Mouse (Mus musculus) limb, embryonic 14.5 days (tissue): ENCODE measurements at regions not wholly inside any gene's neighbourhood (a gene's known extent, or its start where the extent isn't known, plus 50 kb on each side); places are given as distances from the start of the nearest gene placed in this dataset.

Experiments
- ATAC-seq: fragments of 200-750 bp; cut with Nextera tagmentation; 2 replicates; pipeline ENCODE4 v1.8.0; 2017; ENCODE audit warnings: low read depth, moderate number of reproducible peaks, moderate TSS enrichment; ENCODE audit not compliant: low FRiP score
- DNase-seq: peaks from one replicate; pipeline ENCODE4 v3.0.0-alpha.2; 2015; ENCODE audit warnings: low spot score
- H3K27ac ChIP-seq: fragments of 300-500 bp; sonication (generic); replicated peaks from 2 replicates; pipeline ENCODE4 v1.5.1; 2014; ENCODE audit warnings: low read depth, mild to moderate bottlenecking, low read length, moderate library complexity, mixed read lengths
- H3K27me3 ChIP-seq: fragments of 300-500 bp; sonication (generic); 2 replicates; pipeline ENCODE4 v1.6.1; 2014; ENCODE audit warnings: low read length, mixed read lengths; ENCODE audit not compliant: control insufficient read depth, insufficient read depth
- H3K36me3 ChIP-seq: fragments of 300-500 bp; sonication (generic); 2 replicates; pipeline ENCODE4 v1.6.1; 2014; ENCODE audit warnings: mild to moderate bottlenecking, low read length, moderate library complexity, mixed read lengths; ENCODE audit not compliant: control insufficient read depth, insufficient read depth
- H3K4me1 ChIP-seq: fragments of 300-500 bp; sonication (generic); 2 replicates; pipeline ENCODE4 v1.6.1; 2014; ENCODE audit warnings: antibody characterized with exemption, low read length, mixed read lengths; ENCODE audit not compliant: control insufficient read depth, insufficient read depth
- H3K4me2 ChIP-seq: fragments of 300-500 bp; sonication (generic); replicated peaks from 2 replicates; pipeline ENCODE4 v1.6.1; 2014; ENCODE audit warnings: low read depth, mild to moderate bottlenecking, low read length, moderate library complexity; ENCODE audit not compliant: severe bottlenecking
- H3K4me3 ChIP-seq: fragments of 300-500 bp; sonication (generic); replicated peaks from 2 replicates; pipeline ENCODE4 v1.5.1; 2014; ENCODE audit warnings: low read length
- H3K9ac ChIP-seq: fragments of 300-500 bp; sonication (generic); 2 replicates; pipeline ENCODE4 v1.6.1; 2014; ENCODE audit warnings: mild to moderate bottlenecking, low read depth, low read length, moderate library complexity; ENCODE audit not compliant: severe bottlenecking
- H3K9me3 ChIP-seq: fragments of 300-500 bp; sonication (generic); 2 replicates; pipeline ENCODE4 v1.6.1; 2016; ENCODE audit warnings: low read length; ENCODE audit not compliant: control insufficient read depth
- POLR2A ChIP-seq: fragments of 200-500 bp; IDR thresholded peaks from 2 replicates; pipeline ENCODE4 v1.8.0; 2012; ENCODE audit warnings: inconsistent platforms, mild to moderate bottlenecking, moderate library complexity, borderline replicate concordance; ENCODE audit not compliant: insufficient read depth, insufficient read length; ENCODE audit errors: extremely low read depth
- WGBS: fragments of 180-500 bp; shearing (Covaris S2); extraction: QIAGEN DNeasy Blood & Tissue Kit; methylation state at CpG from one replicate; pipeline ENCODE4 v1.1.7; 2014; 5-methylcytosine and 5-hydroxymethylcytosine counted together

GRCm38 (mm10) chr7:115192482-115192881, 449.0 kb downstream of the Insc start:
- no peak for TF ChIP-seq POLR2A
- Histone ChIP-seq H3K27ac (no peak overlapping the region), H3K36me3 (no peaks in the 10 kb centered on the region), H3K4me1 (peaks cover 5% of the 10 kb centered on the region; the same call in 1 of the 2 replicates), H3K9me3 (no peaks in the 10 kb centered on the region), H3K9ac (no peak overlapping the region), H3K4me3 (no peak overlapping the region), H3K4me2 (no peak overlapping the region), H3K27me3 (no peaks in the 10 kb centered on the region)
- ATAC-seq (no peak), DNase-seq (no peak)
- 68% methylated on average over 5 of the region's 5 CpGs for WGBS

GRCm38 (mm10) chr7:115192992-115193761, 449.7 kb downstream of the Insc start:
- no peak overlapping the region for H3K4me3 ChIP-seq
- DNase-seq (no peak), ATAC-seq (no peak)
- H3K27me3 ChIP-seq = no peaks in the 10 kb centered on the region
- no peak overlapping the region for H3K9ac ChIP-seq
- H3K4me2 ChIP-seq = no peak overlapping the region
- 16% methylated on average over 9 of the region's 9 CpGs for WGBS
- no peaks in the 10 kb centered on the region for H3K9me3 ChIP-seq
- H3K36me3 ChIP-seq = no peaks in the 10 kb centered on the region
- TF ChIP-seq POLR2A = no peak
- peaks cover 5% of the 10 kb centered on the region; the same call in 1 of the 2 replicates for H3K4me1 ChIP-seq
- H3K27ac ChIP-seq = no peak overlapping the region

- Histone ChIP-seq H3K27me3 (no peaks in the 10 kb centered on the region), H3K27ac (no peak overlapping the region), H3K36me3 (no peaks in the 10 kb centered on the region), H3K9ac (no peak overlapping the region), H3K9me3 (no peaks in the 10 kb centered on the region), H3K4me1 (0 out of 2 replicates have a peak, but pooled peaks cover 4% of the 10 kb centered on the region), H3K4me2 (no peak overlapping the region; the same call in 1 of the 2 replicates), H3K4me3 (no peak overlapping the region)
- DNase-seq = peak; percentile 64
- WGBS = 5% methylated on average over 3 of the region's 3 CpGs
- no peak for TF ChIP-seq POLR2A
- ATAC-seq = peak; percentile 74
Observed at GRCm38 (mm10) chr7:115204916-115205315, 461.4 kb downstream of the Insc start.

- H3K27me3 ChIP-seq = no peaks in the 10 kb centered on the region
- H3K4me3 ChIP-seq = no peak overlapping the region
- no peaks in the 10 kb centered on the region for H3K36me3 ChIP-seq
- DNase-seq = no peak
- no peaks in the 10 kb centered on the region for H3K9me3 ChIP-seq
- no peak overlapping the region for H3K4me2 ChIP-seq
- no peak overlapping the region for H3K27ac ChIP-seq
- WGBS = 70% methylated on average over 9 of the region's 9 CpGs
- no peak for TF ChIP-seq POLR2A
- H3K9ac ChIP-seq = no peak overlapping the region
- ATAC-seq = no peak
- H3K4me1 ChIP-seq = 0 out of 2 replicates have a peak, but pooled peaks cover 4% of the 10 kb centered on the region
Observed at GRCm38 (mm10) chr7:115206479-115207134, 463.1 kb downstream of the Insc start.

- Histone ChIP-seq H3K27ac (no peak overlapping the region), H3K4me2 (no peak overlapping the region), H3K9me3 (no peaks in the 10 kb centered on the region), H3K27me3 (no peaks in the 10 kb centered on the region), H3K4me3 (no peak overlapping the region), H3K36me3 (no peaks in the 10 kb centered on the region), H3K9ac (no peak overlapping the region), H3K4me1 (0 out of 2 replicates have a peak, but pooled peaks cover 4% of the 10 kb centered on the region)
- no peak for ATAC-seq
- TF ChIP-seq POLR2A = no peak
- 90% methylated on average over 7 of the region's 7 CpGs for WGBS
- no peak for DNase-seq
Observed at GRCm38 (mm10) chr7:115208781-115209180, 465.3 kb downstream of the Insc start.
